Mouse (Mus musculus) myocyte (in vitro differentiated cells): ENCODE results near the gene Fstl4. TPM values are rescaled to one million over a fixed set of nuclear protein-coding genes. Genes with fewer than 3 reads are reported as not detected.

ENCODE experiments used
- H3K27me3 ChIP-seq: one replicate; pipeline ENCODE4 v1.6.1; 2011; ENCODE audit not compliant: control insufficient read depth, insufficient read depth, insufficient read length
- H3K36me3 ChIP-seq: one replicate; pipeline ENCODE4 v1.6.1; 2011; ENCODE audit not compliant: control insufficient read depth, insufficient read depth
- H3K4me2 ChIP-seq: one replicate; pipeline ENCODE4 v1.6.1; 2011; ENCODE audit warnings: low read depth, control low read depth
- H3K4me3 ChIP-seq: one replicate; pipeline ENCODE4 v1.5.1; 2011; ENCODE audit warnings: mild to moderate bottlenecking, control low read depth, moderate library complexity
- H3K79me2 ChIP-seq: one replicate; pipeline ENCODE4 v1.6.1; 2011; ENCODE audit not compliant: control insufficient read depth, insufficient read depth
- H3ac ChIP-seq: one replicate; pipeline ENCODE4 v1.6.1; 2011; ENCODE audit not compliant: control insufficient read depth, insufficient read length
- CEBPB ChIP-seq: IDR thresholded peaks from 2 replicates; pipeline ENCODE4 v1.6.1; 2011; ENCODE audit warnings: mild to moderate bottlenecking, moderate library complexity; ENCODE audit not compliant: poor library complexity, insufficient read depth, severe bottlenecking
- E2F4 ChIP-seq: IDR thresholded peaks from one replicate; pipeline ENCODE4 v1.6.1; 2011; ENCODE audit warnings: mild to moderate bottlenecking, control low read depth, moderate library complexity; ENCODE audit not compliant: insufficient read depth
- MAX ChIP-seq: IDR thresholded peaks from one replicate; pipeline ENCODE4 v1.6.1; 2011; ENCODE audit warnings: low read depth, mild to moderate bottlenecking, control low read depth
- MYOD1 ChIP-seq, 3 experiments: IDR thresholded peaks; one replicate each; pipeline ENCODE4 v1.6.1; 2011; ENCODE audit warnings: control low read depth in 2 of 3, low read depth in 2 of 3, mild to moderate bottlenecking in 2 of 3, moderate library complexity in 1 of 3; ENCODE audit not compliant: insufficient read length in 2 of 3, control insufficient read depth in 1 of 3
- MYOG ChIP-seq, 3 experiments: IDR thresholded peaks; one replicate each; pipeline ENCODE4 v1.6.1; 2011; ENCODE audit warnings: control low read depth in 2 of 3, low read depth in 2 of 3, mild to moderate bottlenecking in 2 of 3; ENCODE audit not compliant: insufficient read length in 2 of 3, control insufficient read depth in 1 of 3, insufficient read depth in 1 of 3
- POLR2A ChIP-seq: IDR thresholded peaks from one replicate; pipeline ENCODE4 v1.6.1; 2011; ENCODE audit warnings: low read depth, mild to moderate bottlenecking, control low read depth, moderate library complexity; ENCODE audit not compliant: insufficient read length
- POLR2AphosphoS2 ChIP-seq: IDR thresholded peaks from one replicate; pipeline ENCODE4 v1.6.1; 2011; ENCODE audit warnings: low read depth, control low read depth; ENCODE audit not compliant: insufficient read length
- REST ChIP-seq: IDR thresholded peaks from one replicate; pipeline ENCODE4 v1.6.1; 2011; ENCODE audit warnings: mild to moderate bottlenecking, control low read depth, moderate library complexity; ENCODE audit not compliant: insufficient read depth, insufficient read length
- SRF ChIP-seq: IDR thresholded peaks from one replicate; pipeline ENCODE4 v1.6.1; 2011; ENCODE audit warnings: low read depth; ENCODE audit not compliant: control insufficient read depth, insufficient read length
- TCF12 ChIP-seq: IDR thresholded peaks from one replicate; pipeline ENCODE4 v1.6.1; 2011; ENCODE audit warnings: mild to moderate bottlenecking, control low read depth; ENCODE audit not compliant: poor library complexity, insufficient read depth, severe bottlenecking
- TCF3 ChIP-seq: IDR thresholded peaks from one replicate; pipeline ENCODE4 v1.6.1; 2011; ENCODE audit warnings: low read depth, control low read depth; ENCODE audit not compliant: insufficient read length
- USF1 ChIP-seq: IDR thresholded peaks from one replicate; pipeline ENCODE4 v1.6.1; 2011; ENCODE audit warnings: low read depth, mild to moderate bottlenecking, control low read depth, moderate library complexity
- polyA plus RNA-seq: library from polyadenylated mRNA; unstranded; fragments of >200 nt; fragmentation: generic; extraction: Trizol; gene quantifications from one replicate; pipeline ENCODE4 v1.2.1, GENCODE M21; 2012; ENCODE audit warnings: missing spikeins

Gene Fstl4
- polyA plus RNA-seq, 1 experiment, result not detected

GRCm38 (mm10) chr11:53140722-53141400, 376.4 kb downstream of the Fstl4 start:
- TF ChIP-seq POLR2A, result no peak
- no peak for TF ChIP-seq MYOG (IDR thresholded peaks at IDR 0.05; ENCODE audit: control insufficient read depth in 1 of 3, insufficient read depth in 1 of 3, insufficient read length in 2 of 3, low read depth in 2 of 3)
- TF ChIP-seq TCF12, result no peak
- no peak for TF ChIP-seq SRF
- TF ChIP-seq MAX, result no peak
- no peak for TF ChIP-seq CEBPB
- TF ChIP-seq MYOD1 (IDR thresholded peaks at IDR 0.05; ENCODE audit: control insufficient read depth in 1 of 3, insufficient read length in 2 of 3, low read depth in 2 of 3), result no peak
- no peak for TF ChIP-seq USF1
- Histone ChIP-seq H3K4me3 (no peak overlapping the region), H3K36me3 (no peaks in the 10 kb centered on the region), H3K4me2 (no peak overlapping the region), H3ac (no peak overlapping the region), H3K79me2 (no peaks in the 10 kb centered on the region), H3K27me3 (peaks cover 17% of the 10 kb centered on the region)

DNA sequence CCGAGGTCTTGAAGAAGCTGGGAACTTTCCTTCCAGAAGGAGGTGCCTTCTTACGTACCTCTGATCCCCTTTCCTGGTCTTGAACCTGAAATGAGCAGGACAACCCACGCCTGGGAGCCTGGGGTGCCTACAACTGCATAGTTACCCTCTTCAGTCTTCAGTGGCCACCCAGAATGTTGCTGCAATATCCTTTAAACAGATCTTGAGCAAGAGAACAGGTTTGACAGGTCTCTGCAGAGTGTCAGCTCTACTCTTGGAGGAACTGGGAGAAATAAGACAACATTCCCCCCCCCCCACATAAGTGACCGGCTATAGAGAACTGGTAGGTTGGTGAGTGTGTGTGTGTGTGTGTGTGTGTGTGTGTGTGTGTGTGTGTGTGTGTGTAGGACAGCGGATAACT, 379.1 kb downstream of the Fstl4 start:
- H3K4me3 ChIP-seq, result no peak overlapping the region
- H3ac ChIP-seq, result no peak overlapping the region
- H3K79me2 ChIP-seq, result no peaks in the 10 kb centered on the region
- TF ChIP-seq CEBPB (no peak), MYOD1 (IDR thresholded peaks at IDR 0.05; ENCODE audit: control insufficient read depth in 1 of 3, insufficient read length in 2 of 3, low read depth in 2 of 3) (no peak), E2F4 (no peak), TCF3 (no peak), REST (no peak), TCF12 (no peak), MYOG (IDR thresholded peaks at IDR 0.05; ENCODE audit: control insufficient read depth in 1 of 3, insufficient read depth in 1 of 3, insufficient read length in 2 of 3, low read depth in 2 of 3) (no peak), POLR2A (no peak), USF1 (no peak), SRF (no peak), POLR2AphosphoS2 (no peak), MAX (no peak)
- H3K4me2 ChIP-seq, result no peak overlapping the region
- H3K27me3 ChIP-seq, result peaks cover 10% of the 10 kb centered on the region
- H3K36me3 ChIP-seq, result no peaks in the 10 kb centered on the region

DNA sequence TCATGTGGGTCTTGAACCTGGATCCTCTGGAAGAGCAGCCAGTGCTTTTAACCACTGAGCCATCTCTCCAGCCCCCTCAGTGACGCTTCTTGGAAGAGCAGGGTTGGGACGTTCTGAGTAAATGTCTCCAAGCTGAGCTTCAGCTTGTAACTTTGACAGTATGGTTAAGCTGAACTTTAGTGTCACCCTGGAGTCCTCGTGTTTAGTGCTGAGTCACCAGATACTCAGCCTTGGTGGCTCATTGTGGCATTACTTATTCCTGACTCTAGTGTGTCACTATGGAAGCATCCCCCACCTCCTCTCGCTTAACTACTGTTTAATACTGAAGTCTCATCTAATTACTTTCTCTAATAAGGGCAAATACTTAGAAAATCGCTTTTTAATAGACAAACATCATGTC, 380.1 kb downstream of the Fstl4 start:
- no peaks in the 10 kb centered on the region for H3K36me3 ChIP-seq
- TF ChIP-seq REST (no peak), TCF12 (no peak), MYOG (IDR thresholded peaks at IDR 0.05; ENCODE audit: control insufficient read depth in 1 of 3, insufficient read depth in 1 of 3, insufficient read length in 2 of 3, low read depth in 2 of 3) (no peak), POLR2AphosphoS2 (no peak), MAX (no peak), CEBPB (no peak), MYOD1 (IDR thresholded peaks at IDR 0.05; ENCODE audit: control insufficient read depth in 1 of 3, insufficient read length in 2 of 3, low read depth in 2 of 3) (no peak), E2F4 (no peak), POLR2A (no peak), USF1 (no peak)
- peaks cover 10% of the 10 kb centered on the region for H3K27me3 ChIP-seq
- H3ac ChIP-seq, result no peak overlapping the region
- H3K4me2 ChIP-seq, result no peak overlapping the region
- H3K4me3 ChIP-seq, result no peak overlapping the region
- H3K79me2 ChIP-seq, result no peaks in the 10 kb centered on the region

DNA sequence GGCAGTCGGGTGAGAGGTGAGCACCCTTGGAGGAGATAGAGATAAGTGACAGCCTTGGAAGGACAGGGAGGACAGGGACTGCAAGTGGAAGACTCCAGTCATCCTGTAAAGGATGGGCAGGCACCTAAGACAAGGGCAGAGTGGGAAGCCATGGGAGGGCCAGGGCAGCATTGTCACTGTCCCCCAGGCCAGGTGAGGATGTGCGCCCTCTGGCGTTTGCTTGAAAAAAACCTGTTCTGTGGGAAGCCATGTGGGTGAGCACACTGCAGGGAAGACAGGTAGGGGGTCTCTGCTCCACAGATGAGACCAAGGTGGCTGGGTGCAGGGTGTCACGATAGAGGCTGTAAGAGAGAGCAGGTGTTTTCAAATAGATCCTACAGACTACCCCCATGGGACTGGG, 381.9 kb downstream of the Fstl4 start:
- TF ChIP-seq TCF3 (no peak), E2F4 (no peak), POLR2A (no peak), MYOD1 (IDR thresholded peaks at IDR 0.05; ENCODE audit: control insufficient read depth in 1 of 3, insufficient read length in 2 of 3, low read depth in 2 of 3) (no peak), USF1 (no peak), POLR2AphosphoS2 (no peak), REST (no peak), MYOG (IDR thresholded peaks at IDR 0.05; ENCODE audit: control insufficient read depth in 1 of 3, insufficient read depth in 1 of 3, insufficient read length in 2 of 3, low read depth in 2 of 3) (no peak), SRF (no peak), TCF12 (no peak), CEBPB (no peak), MAX (no peak)
- H3K27me3 ChIP-seq, result peaks cover 5% of the 10 kb centered on the region
- H3K79me2 ChIP-seq, result no peaks in the 10 kb centered on the region

GRCm38 (mm10) chr11:53156463-53156862, 392.0 kb downstream of the Fstl4 start:
- Histone ChIP-seq H3K27me3 (no peaks in the 10 kb centered on the region), H3K4me3 (no peak overlapping the region), H3K79me2 (no peaks in the 10 kb centered on the region), H3ac (no peak overlapping the region), H3K36me3 (no peaks in the 10 kb centered on the region), H3K4me2 (no peak overlapping the region)
- TF ChIP-seq REST (no peak), CEBPB (no peak), POLR2AphosphoS2 (no peak), TCF3 (no peak)

More for the DNA sequence above, 381.9 kb downstream of the Fstl4 start:
- Histone ChIP-seq H3ac (no peak overlapping the region), H3K36me3 (no peaks in the 10 kb centered on the region), H3K4me3 (no peak overlapping the region), H3K4me2 (no peak overlapping the region)
